Mouse (Mus musculus): Measurements from ENCODE around the gene Ankar. TPM values are rescaled to one million over a fixed set of nuclear protein-coding genes. Genes with fewer than 3 reads are reported as not detected.

Gene Ankar
- not detected in 3 replicates for total RNA-seq (2017)

DNA sequence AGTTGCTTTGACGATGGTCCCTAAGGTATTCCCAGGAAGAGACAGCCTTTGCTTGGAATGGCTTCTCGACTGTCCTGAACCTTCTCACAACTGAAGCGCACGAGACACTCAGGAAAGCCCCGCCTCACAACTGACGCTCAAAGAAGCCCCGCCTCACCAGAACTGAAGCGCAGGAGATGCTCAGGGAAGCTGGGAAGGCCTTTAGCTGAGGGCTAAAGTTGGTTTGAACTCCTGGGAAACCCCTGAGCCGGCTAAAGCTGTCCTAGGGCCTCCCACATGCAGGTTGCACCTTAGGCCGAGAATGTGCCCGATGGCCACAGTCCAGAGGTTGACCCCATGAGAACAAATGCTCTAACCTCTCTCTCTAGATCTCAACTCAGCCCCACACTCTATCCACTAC lies at the start of gene Ankar:
TSS of gene Ankar (minus strand) at position 101 of the 400 bp plus-strand sequence.
- ATAC-seq (replicated peaks; ENCODE audit: insufficient number of reproducible peaks, low FRiP score, low TSS enrichment, poor library complexity, severe bottlenecking), result no peak

DNA sequence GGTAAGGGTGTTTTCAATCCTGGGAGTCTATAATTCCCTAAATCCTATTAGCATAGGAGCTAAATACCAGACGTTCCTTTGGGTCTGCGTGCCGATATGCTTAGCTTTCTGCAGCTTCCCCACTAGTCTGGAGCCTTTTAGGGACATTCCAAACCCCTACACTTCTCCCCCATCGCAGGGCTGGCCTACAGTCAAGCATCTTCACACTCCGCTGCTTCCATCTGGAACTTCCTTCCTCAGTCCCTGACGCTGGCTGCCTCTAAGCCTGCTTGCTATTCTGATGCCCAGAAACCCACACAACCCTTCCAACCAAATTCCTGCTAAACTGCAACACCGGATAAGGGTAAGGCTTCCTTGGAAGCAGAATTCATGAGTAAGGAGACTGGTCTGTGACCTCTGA lies 46.0 kb upstream of the Ankar start:
- no peak for ATAC-seq (replicated peaks; ENCODE audit: insufficient number of reproducible peaks, low FRiP score, low TSS enrichment, poor library complexity, severe bottlenecking)

DNA sequence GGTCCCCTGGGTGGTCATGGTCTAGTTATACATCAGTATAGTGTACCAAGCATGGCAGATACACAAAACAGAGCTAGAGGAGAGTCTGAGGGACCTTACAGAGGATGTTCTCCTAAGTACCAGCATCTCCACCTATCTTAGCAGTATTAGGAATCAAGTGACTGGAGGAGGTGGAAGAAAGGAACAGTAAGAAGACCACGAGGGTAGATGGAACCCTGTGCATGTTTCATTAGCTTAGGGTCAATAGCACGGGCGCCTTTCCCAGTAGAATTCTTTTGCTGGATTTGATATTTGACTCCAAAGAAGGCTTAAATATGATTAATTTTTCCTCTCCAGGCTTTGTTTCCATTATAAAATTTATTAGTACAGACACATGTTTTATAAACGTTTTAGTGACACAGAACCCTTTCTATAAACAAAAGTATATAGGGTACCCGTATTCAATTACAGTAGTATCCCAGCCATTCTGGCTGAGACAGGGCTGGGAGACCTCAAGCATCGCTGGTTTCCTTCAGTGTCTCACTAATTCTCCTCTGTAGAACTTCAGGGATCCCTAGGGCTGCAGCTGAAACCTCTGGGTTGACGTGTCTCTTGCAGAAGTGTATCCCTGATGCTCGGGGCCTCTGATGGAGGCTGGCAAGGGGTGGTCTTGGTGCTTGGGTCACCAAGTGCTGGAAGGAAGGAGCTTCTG lies 44.6 kb upstream of the Ankar start:
- no peak for ATAC-seq (replicated peaks; ENCODE audit: insufficient number of reproducible peaks, low FRiP score, low TSS enrichment, poor library complexity, severe bottlenecking)

DNA sequence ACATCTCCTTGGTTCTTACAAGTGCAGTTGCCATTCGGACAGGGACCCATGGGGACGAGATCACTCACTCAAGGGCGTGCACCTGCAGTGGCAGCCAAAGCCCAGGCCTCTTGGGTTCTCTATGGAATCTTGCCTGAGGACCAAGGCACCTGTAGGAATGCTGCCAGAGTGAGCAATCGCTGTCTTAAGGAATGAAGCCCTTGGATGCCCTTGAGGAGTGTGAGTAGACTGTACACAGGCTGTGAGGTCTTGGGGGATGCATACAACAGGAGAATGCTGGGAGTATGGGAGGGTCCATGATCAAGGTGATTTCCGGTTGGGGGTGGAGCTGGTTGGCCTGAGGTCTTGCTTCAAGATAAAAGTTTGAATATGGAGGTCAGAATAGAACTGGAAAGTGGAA lies 41.0 kb upstream of the Ankar start:
- no peak for ATAC-seq (replicated peaks; ENCODE audit: insufficient number of reproducible peaks, low FRiP score, low TSS enrichment, poor library complexity, severe bottlenecking)

DNA sequence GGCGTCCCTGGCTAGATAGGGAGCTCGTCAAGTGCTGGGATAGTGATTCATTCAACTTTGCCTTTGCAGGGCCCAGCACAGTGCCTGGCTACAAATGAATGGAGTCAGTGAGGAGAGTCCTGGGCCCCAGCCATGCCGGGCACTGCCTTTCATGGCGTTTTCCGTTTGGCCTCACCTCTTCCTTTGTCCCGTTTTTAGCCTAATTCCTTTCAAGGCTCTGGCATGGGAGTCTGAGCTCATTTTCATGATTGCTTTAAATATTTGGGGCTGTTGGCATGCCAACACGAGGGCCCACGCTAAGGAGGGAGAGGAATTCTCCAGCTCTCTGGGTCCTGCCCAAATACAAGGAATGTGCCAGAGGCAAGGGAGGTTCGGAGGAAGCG lies 39.3 kb upstream of the Ankar start:
- ATAC-seq (replicated peaks; ENCODE audit: insufficient number of reproducible peaks, low FRiP score, low TSS enrichment, poor library complexity, severe bottlenecking), result no peak

DNA sequence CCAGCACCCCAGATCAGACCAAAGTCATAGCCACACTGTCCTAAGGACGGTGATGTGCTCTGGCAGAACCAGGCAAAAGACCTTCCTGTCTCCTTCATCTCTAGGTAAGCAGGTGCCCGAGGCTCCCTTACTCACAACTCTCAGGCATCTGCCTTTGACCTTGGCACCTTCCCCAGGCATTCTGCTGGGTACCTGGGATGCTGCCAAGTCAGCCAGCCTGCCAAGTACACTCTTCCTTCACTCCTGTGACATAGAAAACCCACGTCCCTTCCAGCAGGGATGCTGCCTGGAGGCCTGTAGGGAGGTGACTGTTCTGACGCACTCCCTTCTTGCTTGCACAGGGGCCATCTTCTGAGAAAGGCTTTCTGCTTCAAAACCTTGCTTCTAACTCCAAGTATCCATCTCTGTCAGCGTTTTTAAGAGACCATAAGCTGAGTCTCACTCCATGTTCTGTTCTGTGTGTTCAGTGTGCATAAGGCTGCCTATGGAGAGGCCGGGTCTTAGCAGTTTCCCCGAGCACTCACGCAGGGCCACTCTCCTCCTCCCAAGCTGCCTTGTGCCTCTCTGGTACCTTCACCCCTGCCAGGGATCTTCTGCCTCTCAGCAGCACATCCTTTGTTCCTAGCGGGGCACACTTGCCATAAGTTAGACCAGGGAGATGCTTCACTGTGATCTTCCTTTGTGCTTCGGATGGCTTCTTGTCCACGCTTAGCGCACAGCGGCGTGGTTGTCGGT lies 38.7 kb upstream of the Ankar start:
- ATAC-seq (replicated peaks; ENCODE audit: insufficient number of reproducible peaks, low FRiP score, low TSS enrichment, poor library complexity, severe bottlenecking), result no peak

DNA sequence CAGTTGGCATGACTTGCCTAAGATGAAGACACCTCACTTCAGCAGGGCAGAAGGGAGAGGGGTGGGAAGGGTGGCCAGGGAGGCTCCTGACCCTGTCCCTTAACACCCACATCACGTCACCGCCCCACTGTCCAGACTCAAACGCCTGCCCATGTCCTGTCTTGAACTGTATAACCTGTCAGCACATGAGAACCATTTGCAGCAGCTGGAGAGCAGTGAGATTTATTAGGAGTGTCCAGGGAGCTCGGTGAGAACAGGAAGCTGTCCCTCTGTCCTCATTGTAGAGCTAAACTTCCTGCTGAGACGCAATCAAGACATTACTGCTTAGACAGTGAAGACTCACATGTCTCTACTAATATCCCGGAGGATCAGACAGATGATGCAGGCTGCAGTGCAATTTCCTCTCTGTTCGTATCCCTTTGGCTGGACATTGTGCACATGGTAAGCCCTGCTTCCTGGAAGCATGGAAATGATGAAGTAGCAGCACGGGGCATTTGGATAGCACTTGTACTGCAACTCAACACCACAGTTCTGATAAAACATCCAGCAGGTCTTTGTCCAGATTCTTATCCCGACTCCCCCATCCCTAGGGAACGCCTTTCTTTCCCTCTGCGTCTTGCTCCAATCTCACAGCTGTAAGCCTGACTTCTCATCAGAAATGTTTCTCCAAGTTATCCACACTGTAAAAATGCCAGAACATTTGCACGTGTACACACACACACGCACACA lies 36.2 kb upstream of the Ankar start:
- no peak for ATAC-seq (replicated peaks; ENCODE audit: insufficient number of reproducible peaks, low FRiP score, low TSS enrichment, poor library complexity, severe bottlenecking)

DNA sequence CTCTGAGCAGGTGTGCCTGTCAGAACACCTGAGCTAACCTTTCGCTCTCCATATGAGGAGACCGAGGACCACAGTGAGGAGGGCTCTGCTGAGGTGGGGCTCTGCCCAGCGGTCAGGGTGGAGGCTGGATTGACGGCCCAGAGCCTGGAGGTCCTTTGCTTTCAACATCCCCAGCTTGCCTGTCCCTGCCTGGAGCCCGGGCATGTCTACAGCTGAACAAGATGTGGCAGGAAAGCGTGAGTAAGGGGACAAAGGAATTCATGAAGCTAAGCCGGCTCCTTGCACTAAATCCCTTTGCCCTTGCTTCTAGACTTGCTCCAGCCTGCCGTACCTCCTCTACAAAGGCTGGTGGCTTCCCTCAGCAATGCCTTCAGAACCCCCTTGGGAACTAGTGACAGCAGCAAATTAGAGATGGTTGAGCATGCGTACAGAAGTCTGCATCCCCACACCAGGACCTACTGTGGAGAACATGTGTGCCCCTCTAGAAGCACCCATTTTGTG lies 32.9 kb upstream of the Ankar start:
- ATAC-seq (replicated peaks; ENCODE audit: insufficient number of reproducible peaks, low FRiP score, low TSS enrichment, poor library complexity, severe bottlenecking), result no peak

DNA sequence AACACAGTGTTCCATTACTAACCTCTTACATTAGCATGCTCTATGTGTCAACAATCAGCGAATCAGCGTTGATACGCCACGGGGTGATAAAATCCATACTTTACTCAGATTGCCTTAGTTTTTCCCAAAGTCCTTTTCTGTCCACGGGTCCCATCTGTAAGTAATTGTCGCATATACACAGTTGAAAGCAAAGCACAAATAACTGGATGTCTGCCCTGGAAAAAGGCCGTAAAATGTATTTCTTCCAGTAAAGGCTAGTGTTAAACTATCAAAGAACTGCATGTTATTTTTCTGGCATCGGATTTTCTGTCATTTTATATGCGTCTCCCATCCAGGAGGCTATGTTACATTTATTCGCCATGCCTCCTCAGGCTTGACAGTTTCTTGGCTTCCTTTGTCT lies 29.7 kb upstream of the Ankar start:
- no peak for ATAC-seq (replicated peaks; ENCODE audit: insufficient number of reproducible peaks, low FRiP score, low TSS enrichment, poor library complexity, severe bottlenecking)

DNA sequence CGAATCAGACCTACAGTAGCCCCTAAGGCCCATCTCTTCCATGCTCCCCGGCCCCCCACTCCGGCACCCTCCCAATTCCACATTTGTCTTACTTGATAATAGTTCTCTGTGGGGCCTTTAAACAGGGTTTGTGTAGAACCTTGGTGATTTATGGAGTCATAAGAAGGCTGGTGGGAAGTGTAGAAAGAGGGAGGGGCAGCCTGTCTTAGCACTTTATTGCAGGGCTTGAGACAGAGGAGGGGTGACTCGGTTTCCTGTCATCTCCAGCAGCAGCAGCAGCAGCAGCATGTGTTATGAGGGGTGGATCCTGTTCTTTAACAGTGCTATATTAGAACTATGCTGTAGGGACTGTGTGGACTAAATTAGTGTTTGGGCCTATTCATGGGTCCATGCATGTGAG lies 28.4 kb upstream of the Ankar start:
- no peak for ATAC-seq (replicated peaks; ENCODE audit: insufficient number of reproducible peaks, low FRiP score, low TSS enrichment, poor library complexity, severe bottlenecking)

DNA sequence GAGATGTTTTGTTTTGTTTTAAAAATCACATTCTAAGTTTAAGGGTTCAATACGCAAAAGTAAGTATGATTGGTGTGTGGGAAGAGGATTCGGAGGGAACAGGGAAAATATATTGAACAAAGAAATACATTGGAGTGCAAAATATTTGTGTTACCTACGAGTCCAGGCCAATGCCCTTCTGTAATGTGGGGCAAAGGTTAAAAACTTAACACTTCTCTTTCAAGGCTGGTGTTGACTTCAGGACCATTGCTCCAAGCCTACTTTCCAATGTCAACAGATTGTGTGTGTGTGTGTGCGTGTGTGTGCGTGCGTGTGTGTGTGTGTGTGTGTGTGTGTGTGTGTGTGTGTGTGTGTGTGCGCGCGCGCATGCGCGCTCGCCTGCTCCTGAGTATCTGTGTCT lies 25.6 kb upstream of the Ankar start:
- ATAC-seq (replicated peaks; ENCODE audit: insufficient number of reproducible peaks, low FRiP score, low TSS enrichment, poor library complexity, severe bottlenecking), result no peak

DNA sequence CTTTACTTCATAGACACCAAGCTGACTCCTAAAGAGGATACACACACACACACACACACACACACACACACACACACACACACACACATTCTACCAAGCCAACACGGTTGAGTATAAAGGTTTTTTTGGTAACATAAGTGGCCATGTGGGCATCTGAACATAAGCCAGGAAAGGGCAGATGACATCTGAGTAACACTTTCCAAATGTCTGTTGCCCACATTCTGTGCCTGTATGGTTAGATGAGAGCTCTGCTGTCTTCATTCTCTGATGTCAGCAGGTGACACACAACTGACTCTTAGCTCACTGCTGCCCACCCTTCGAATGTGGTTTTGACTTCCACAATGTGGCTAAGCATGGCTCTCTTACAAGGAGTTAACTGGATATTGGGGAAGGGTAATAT lies 24.0 kb upstream of the Ankar start:
- ATAC-seq (replicated peaks; ENCODE audit: insufficient number of reproducible peaks, low FRiP score, low TSS enrichment, poor library complexity, severe bottlenecking), result no peak

DNA sequence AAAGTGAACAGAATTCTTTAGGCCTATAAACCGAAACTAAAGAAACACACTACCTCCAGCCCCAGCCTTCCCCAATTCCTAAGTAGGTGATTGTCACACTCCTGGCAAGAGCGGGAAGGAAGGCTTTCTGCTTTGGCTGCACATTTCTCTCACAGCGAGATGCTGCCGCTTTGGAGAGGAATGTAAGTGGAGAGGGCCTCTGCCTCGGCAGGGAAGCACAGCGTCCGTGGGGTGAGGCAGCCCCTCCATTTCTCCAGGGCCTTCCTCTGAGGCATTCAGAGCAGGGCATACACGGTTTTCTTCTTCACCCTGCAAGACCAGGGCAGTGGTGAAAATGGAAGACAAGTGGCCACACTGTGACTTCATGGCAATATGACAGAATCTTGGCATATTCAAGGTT lies 22.3 kb upstream of the Ankar start:
- no peak for ATAC-seq (replicated peaks; ENCODE audit: insufficient number of reproducible peaks, low FRiP score, low TSS enrichment, poor library complexity, severe bottlenecking)

DNA sequence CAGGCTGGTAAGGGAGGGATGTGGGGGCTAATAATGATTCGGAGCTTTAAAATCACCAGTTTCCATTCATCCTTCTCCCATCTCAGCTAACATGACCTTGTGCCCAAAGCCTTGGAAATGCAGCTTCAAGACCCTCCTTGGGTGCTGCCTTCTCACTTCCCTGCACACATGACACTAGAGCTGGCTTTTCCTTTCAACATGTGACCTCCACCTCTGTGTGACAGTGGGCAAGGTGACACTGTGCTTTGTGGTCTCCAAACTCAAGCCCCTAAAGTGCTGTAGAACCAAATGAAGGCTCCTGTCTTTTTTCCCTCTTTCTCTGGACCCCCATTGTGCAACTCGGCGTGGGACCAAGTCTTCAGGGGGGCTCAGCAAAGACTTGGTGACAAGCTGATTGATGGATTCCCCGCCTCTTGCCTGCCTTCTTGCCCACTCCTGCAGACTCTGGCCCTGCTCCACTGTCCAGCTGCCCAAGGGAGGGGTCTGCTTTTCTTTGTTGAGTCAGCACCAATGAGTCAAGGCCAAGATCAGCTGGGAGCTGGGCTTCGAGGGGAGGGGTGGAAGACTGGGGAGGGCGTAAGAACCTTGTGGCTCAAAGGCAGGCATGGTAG lies 19.8 kb upstream of the Ankar start:
- no peak for ATAC-seq (replicated peaks; ENCODE audit: insufficient number of reproducible peaks, low FRiP score, low TSS enrichment, poor library complexity, severe bottlenecking)

DNA sequence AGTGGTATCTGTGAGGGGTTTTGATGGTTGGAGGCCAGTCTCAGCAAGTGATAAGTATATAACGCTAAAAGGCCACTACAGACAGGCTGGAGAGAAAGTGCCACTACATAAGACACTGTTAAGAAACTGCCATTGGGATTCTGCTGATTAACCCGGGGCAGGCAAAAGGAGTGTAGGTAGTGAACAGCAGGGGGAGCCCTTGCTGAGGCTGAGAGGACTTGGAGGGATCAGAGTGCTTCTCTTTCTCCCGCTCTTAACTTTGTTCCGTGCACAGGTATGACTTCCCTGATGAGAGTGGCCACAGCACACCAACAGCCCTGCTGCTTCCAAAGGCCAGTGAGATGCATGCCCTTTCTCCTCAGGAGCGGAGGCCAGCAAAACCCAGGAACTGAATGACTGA lies 18.5 kb upstream of the Ankar start:
- ATAC-seq (replicated peaks; ENCODE audit: insufficient number of reproducible peaks, low FRiP score, low TSS enrichment, poor library complexity, severe bottlenecking), result peak; percentile 59

DNA sequence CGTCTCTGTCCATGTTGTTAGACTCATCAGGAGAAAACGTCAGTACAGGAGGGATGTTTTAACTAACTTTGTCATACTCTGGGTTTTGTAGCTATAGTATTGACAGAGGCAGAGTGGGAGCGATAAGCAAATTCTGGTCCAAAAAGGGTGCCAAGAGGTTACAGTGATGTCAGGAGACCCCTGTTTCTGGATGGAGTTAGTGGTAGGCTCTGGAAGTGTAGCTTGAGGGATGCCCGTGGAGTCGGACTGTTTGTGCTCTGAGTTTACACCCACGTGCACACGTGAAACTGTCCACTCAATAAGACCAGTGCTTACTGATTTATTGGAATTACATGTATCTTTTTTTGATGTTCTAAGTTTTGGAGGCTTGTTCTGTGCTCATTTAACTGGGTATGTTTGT lies 17.2 kb upstream of the Ankar start:
- no peak for ATAC-seq (replicated peaks; ENCODE audit: insufficient number of reproducible peaks, low FRiP score, low TSS enrichment, poor library complexity, severe bottlenecking)

DNA sequence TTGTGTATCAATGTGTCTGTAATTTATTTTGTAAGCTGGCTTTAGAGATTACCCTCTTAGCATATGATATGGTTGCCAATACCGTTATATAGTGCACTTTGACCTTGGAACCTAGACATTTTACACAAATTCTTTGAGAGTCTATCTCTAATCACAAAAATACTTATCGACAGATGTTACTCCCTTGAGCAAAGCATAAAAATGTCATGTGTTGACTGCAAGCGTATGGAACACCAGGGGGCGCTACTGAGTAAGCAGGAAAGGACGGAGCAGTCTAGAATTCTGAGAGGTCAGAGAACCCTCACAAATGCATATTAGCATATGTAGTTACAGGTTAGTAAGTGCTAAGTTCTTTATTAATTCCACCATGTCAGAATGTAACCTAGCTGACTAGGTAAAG lies 16.5 kb upstream of the Ankar start:
- ATAC-seq (replicated peaks; ENCODE audit: insufficient number of reproducible peaks, low FRiP score, low TSS enrichment, poor library complexity, severe bottlenecking), result peak; percentile 54; the same call in 1 of the 2 replicates

DNA sequence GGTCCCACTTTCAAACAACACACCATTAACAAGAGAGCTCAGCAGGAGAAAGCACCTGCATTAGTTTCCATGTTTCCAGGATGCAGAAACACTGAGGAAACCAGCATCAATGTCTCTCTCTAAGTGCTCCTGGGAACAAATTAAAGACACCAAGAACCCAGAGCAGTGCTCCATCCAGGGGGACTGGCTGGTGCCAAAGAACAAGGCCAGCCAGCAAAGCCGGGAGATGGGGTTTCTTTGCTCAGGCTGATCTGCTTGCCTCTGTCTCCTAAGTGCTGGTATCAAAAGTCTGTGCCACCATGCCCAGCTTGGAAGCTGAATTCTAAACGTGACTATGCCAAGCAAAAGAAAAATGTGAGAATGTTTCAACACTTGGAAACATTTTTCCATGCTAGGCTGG lies 16.0 kb upstream of the Ankar start:
- ATAC-seq (replicated peaks; ENCODE audit: insufficient number of reproducible peaks, low FRiP score, low TSS enrichment, poor library complexity, severe bottlenecking), result no peak

DNA sequence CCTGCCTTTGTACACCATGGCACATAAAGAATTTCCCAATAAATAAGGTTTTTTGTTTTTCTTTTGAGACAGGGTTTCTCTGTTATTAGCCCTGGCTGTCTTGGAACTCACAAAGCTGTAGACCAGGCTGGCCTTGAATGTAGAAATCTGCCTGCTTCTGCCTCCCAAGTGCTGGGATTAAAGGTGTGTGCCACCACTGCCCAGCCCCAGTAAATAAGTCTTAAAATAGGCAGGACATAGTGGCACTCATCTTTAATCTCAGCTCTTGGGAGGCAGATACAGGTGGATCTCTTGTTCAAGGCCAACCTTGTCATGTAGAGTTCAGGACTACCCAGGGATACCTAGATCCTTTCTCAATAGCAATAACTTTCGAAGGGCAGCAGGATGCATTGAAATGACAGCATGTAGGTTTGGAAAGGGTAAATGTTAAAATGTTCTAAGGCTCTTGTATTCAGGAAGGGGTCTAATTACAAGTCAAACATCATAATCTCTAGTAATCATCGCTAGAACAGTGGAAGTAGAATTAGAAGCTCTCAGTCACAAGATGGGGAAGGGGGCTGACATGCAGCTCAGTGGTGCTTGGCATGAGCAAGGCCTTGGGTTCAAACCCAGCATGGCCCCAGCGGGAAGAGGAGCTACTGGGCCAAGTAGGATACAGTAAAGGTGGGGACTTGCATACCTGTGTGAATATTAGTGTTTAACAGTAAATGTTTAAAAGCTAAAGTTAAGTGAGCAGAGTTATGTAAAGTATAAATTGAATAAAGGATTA lies 15.4 kb upstream of the Ankar start:
- ATAC-seq (replicated peaks; ENCODE audit: insufficient number of reproducible peaks, low FRiP score, low TSS enrichment, poor library complexity, severe bottlenecking), result no peak

All from monocyte, adult 5-6 weeks (primary cell).